Mouse (Mus musculus) stomach, postnatal 0 days (tissue): Measurements from ENCODE around the gene Emc4. TPM values are rescaled to one million over a fixed set of nuclear protein-coding genes. Genes with fewer than 3 reads are reported as not detected.
A peak's percentile ranks its signal among the peaks of the same experiment; 100 is the strongest.

Experiments used
- ATAC-seq: fragments of 200-750 bp; cut with Nextera tagmentation; 2 replicates; pipeline ENCODE4 v1.8.0; 2017; ENCODE audit not compliant: low FRiP score, low TSS enrichment
- DNase-seq: peaks from one replicate; pipeline ENCODE4 v3.0.0-alpha.2; 2016; ENCODE audit warnings: low spot score
- H3K27ac ChIP-seq: fragments of 300-500 bp; sonication (generic); replicated peaks from 2 replicates; pipeline ENCODE4 v1.5.1; 2014; ENCODE audit warnings: mild to moderate bottlenecking, control low read depth
- H3K27me3 ChIP-seq: fragments of 300-500 bp; sonication (generic); 2 replicates; pipeline ENCODE4 v1.6.1; 2014; ENCODE audit warnings: low read length; ENCODE audit not compliant: control insufficient read depth, insufficient read depth
- H3K36me3 ChIP-seq: fragments of 300-500 bp; sonication (generic); 2 replicates; pipeline ENCODE4 v1.6.1; 2014; ENCODE audit warnings: low read length, mixed read lengths; ENCODE audit not compliant: control insufficient read depth, insufficient read depth
- H3K4me1 ChIP-seq: fragments of 300-500 bp; sonication (generic); replicated peaks from 2 replicates; pipeline ENCODE4 v1.6.1; 2014; ENCODE audit warnings: antibody characterized with exemption; ENCODE audit not compliant: control insufficient read depth, insufficient read depth
- H3K4me2 ChIP-seq: fragments of 300-500 bp; sonication (generic); replicated peaks from 2 replicates; pipeline ENCODE4 v1.6.1; 2014; ENCODE audit warnings: low read depth, mild to moderate bottlenecking, control low read depth, moderate library complexity
- H3K4me3 ChIP-seq: fragments of 300-500 bp; sonication (generic); 2 replicates; pipeline ENCODE4 v1.5.1; 2014; ENCODE audit warnings: low read depth, low read length, control low read depth
- H3K9ac ChIP-seq: fragments of 300-500 bp; sonication (generic); 2 replicates; pipeline ENCODE4 v1.6.1; 2014; ENCODE audit warnings: mild to moderate bottlenecking, low read length, control low read depth, mixed read lengths
- H3K9me3 ChIP-seq: fragments of 300-500 bp; sonication (generic); 2 replicates; pipeline ENCODE4 v1.6.1; 2016; ENCODE audit warnings: low read length; ENCODE audit not compliant: control insufficient read depth
- CTCF ChIP-seq: IDR thresholded peaks from 2 replicates; pipeline ENCODE4 v1.5.1; 2016; ENCODE audit warnings: antibody characterized with exemption, low read depth, mild to moderate bottlenecking, moderate library complexity
- EP300 ChIP-seq: optimal IDR thresholded peaks from 2 replicates; pipeline ENCODE3; 2016; ENCODE audit warnings: antibody characterized with exemption
- WGBS: fragments of 180-500 bp; shearing (Covaris S2); extraction: QIAGEN DNeasy Blood & Tissue Kit; methylation state at CpG from one replicate; pipeline ENCODE4 v1.1.7; 2014; 5-methylcytosine and 5-hydroxymethylcytosine counted together
- polyA plus RNA-seq: library from polyadenylated mRNA; unstranded; fragments of >200 nt; fragmentation: Nextera tagmentation; extraction: Ambion mirVana; gene quantifications from 2 replicates; pipeline ENCODE4 v1.2.1, GENCODE M21; 2015

The Emc4 gene
- polyA plus RNA-seq: 120 and 123 TPM in 2 replicates

DNA sequence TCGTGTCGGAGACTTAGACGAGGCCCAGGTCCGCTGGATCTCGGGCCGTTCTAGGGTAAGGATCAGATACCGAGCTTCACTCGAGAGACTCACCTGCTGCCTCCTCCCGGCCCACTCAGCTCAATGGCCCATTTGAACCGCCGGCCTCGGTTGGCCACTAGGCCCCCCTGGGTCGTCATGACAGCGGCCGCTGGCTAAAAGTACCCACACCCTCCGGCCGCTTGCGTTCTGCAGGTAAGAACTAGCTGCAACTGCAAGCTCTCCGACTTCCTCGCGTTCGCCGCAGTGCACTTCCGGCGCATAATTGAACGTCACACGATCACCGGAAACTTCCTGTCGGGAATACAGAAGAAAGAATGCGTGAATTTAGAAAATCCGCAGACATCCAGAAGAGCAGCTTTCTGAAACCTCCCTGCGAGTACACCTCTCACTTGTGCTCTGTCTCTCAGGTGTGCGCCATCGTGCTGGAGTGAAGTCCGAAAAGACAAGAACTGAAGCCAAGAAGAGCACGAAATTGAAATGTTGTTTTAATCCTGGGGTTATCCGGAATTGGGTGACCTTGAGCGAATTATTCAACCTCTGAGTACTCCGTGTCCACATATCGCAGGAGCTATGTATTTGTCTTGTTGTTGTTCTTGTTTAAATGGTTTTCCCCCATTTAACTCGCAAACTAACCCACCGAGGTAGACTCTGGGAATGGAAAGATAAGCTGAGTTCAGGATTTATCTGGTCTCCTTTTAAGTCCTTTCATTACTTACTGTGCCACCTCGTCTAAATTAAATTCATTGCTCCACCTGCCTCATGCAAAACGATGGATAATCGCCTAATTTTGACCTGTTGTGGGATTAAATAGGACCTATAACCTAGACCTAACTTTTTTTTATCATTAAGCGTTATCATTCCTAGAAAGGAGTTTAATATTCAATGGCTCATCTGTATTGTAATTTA is at the start of gene Emc4:
Gene Emc4 (minus strand): TSS at position 302 of the 948 bp plus-strand sequence.
- peak within 1 kb of the TSS; percentile 83 for H3K9ac ChIP-seq
- TF ChIP-seq EP300: no peak
- no peak for TF ChIP-seq CTCF
- H3K36me3 ChIP-seq: no peaks in the 10 kb centered on the region; the same call in 1 of the 2 replicates
- no peaks in the 10 kb centered on the region for H3K9me3 ChIP-seq
- H3K4me3 ChIP-seq: peak within 1 kb of the TSS; percentile 72
- no peaks in the 10 kb centered on the region for H3K4me1 ChIP-seq
- peak within 1 kb of the TSS; percentile 65 for H3K4me2 ChIP-seq
- H3K27ac ChIP-seq: peak within 1 kb of the TSS; percentile 75
- ATAC-seq (peak; percentile 91), DNase-seq (peak; percentile 94)
- WGBS: 1% methylated on average over 46 of the region's 46 CpGs
- no peaks in the 10 kb centered on the region for H3K27me3 ChIP-seq

DNA sequence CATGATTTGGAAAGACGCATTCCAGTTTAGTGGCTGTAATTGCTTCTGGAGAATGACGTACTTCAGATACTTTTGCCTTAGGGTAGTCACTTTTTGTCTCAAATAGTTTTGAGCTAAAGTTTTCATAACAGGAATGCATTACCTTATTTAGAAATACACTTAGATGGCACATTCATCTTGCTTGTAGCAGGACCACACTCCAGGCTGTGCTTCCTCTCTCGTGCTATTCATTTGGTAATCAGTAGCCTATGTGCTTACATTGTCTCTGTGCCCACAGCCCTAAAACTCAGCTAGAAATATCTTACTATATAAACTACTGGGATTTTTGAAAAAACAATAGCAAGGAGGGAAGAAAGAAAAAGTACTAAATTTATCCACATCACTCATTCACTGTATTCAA is 39.2 kb upstream of the Emc4 start:
- ATAC-seq: no peak

GRCm38 (mm10) chr2:112396649-112397048 is 28.8 kb upstream of the Emc4 start:
- ATAC-seq: no peak
- H3K36me3 ChIP-seq: no peaks in the 10 kb centered on the region

More for the DNA sequence above, 39.2 kb upstream of the Emc4 start:
- no peak overlapping the region for H3K4me2 ChIP-seq
- 71% methylated on average over 3 of the region's 3 CpGs for WGBS
- H3K27me3 ChIP-seq: no peaks in the 10 kb centered on the region
- H3K4me1 ChIP-seq: no peaks in the 10 kb centered on the region
- H3K9me3 ChIP-seq: no peaks in the 10 kb centered on the region
- no peak overlapping the region for H3K4me3 ChIP-seq
- no peak overlapping the region for H3K9ac ChIP-seq
- no peak overlapping the region for H3K27ac ChIP-seq
- H3K36me3 ChIP-seq: peaks cover 6% of the 10 kb centered on the region
- DNase-seq: no peak
- TF ChIP-seq CTCF (no peak), EP300 (no peak)

GRCm38 (mm10) chr2:112393958-112394357 is 26.1 kb upstream of the Emc4 start:
- no peaks in the 10 kb centered on the region for H3K36me3 ChIP-seq

More at GRCm38 (mm10) chr2:112396649-112397048, 28.8 kb upstream of the Emc4 start:
- WGBS: 48% methylated on average over 1 of the region's 1 CpGs
- DNase-seq: no peak
- Histone ChIP-seq H3K9ac (no peak overlapping the region), H3K27ac (no peak overlapping the region; the same call in 1 of the 2 replicates), H3K4me2 (no peak overlapping the region), H3K4me3 (no peak overlapping the region), H3K27me3 (no peaks in the 10 kb centered on the region), H3K9me3 (no peaks in the 10 kb centered on the region), H3K4me1 (no peaks in the 10 kb centered on the region)
- no peak for TF ChIP-seq EP300
- no peak for TF ChIP-seq CTCF

DNA sequence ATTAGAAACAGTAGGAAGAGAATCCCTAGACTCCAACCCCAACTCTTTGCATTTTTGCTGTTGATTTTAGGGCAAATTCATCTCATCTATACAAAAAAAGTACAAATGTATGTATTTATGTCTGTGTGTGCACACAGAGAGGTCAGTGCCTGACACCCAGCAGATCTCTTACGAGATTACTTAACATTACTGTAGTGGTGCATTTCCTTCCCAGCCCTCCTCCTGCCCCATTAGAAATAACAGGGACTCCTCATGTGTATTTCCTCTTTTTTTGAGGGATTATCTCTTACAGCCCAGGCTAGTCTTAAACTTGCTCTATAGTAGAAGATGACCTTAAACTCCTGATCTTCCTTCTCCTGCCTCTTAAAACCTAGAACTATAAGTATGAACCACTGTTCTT is 24.9 kb upstream of the Emc4 start:
- WGBS: 76% methylated on average over 1 of the region's 1 CpGs

More at GRCm38 (mm10) chr2:112393958-112394357, 26.1 kb upstream of the Emc4 start:
- ATAC-seq (no peak), DNase-seq (no peak)
- no peak overlapping the region for H3K4me3 ChIP-seq
- no peak for TF ChIP-seq EP300
- TF ChIP-seq CTCF: no peak
- no peaks in the 10 kb centered on the region for H3K9me3 ChIP-seq
- no peaks in the 10 kb centered on the region for H3K27me3 ChIP-seq
- H3K4me1 ChIP-seq: no peaks in the 10 kb centered on the region; the same call in 1 of the 2 replicates
- no peak overlapping the region for H3K27ac ChIP-seq
- H3K9ac ChIP-seq: no peak overlapping the region
- H3K4me2 ChIP-seq: no peak overlapping the region

More for the DNA sequence above, 24.9 kb upstream of the Emc4 start:
- H3K9ac ChIP-seq: no peak overlapping the region
- H3K36me3 ChIP-seq: no peaks in the 10 kb centered on the region
- H3K27me3 ChIP-seq: no peaks in the 10 kb centered on the region
- no peaks in the 10 kb centered on the region; the same call in 1 of the 2 replicates for H3K4me1 ChIP-seq
- no peak for TF ChIP-seq CTCF
- no peak for TF ChIP-seq EP300
- DNase-seq: no peak
- no peak for ATAC-seq
- no peak overlapping the region for H3K27ac ChIP-seq
- H3K4me2 ChIP-seq: no peak overlapping the region
- no peaks in the 10 kb centered on the region for H3K9me3 ChIP-seq
- no peak overlapping the region for H3K4me3 ChIP-seq
